Mouse (Mus musculus) liver, postnatal 0 days (tissue): ENCODE measurements around the gene Nectin3. TPM values are rescaled to one million over a fixed set of nuclear protein-coding genes. Genes with fewer than 3 reads are reported as not detected.

ENCODE experiments used
- ATAC-seq: fragments of 200-750 bp; cut with Nextera tagmentation; 2 replicates; pipeline ENCODE4 v1.8.0; 2017; ENCODE audit warnings: mild to moderate bottlenecking, moderate library complexity
- DNase-seq: peaks from one replicate; pipeline ENCODE4 v3.0.0-alpha.2; 2016
- H3K27ac ChIP-seq: fragments of 300-500 bp; sonication (generic); 2 replicates; pipeline ENCODE4 v1.5.1; 2014; ENCODE audit warnings: antibody characterized with exemption, moderate library complexity, mild to moderate bottlenecking, low read depth
- H3K27me3 ChIP-seq: fragments of 300-500 bp; sonication (generic); 2 replicates; pipeline ENCODE4 v1.6.1; 2014; ENCODE audit warnings: low read length, control low read depth, mixed read lengths; ENCODE audit not compliant: insufficient read depth
- H3K36me3 ChIP-seq: fragments of 300-500 bp; sonication (generic); replicated peaks from 2 replicates; pipeline ENCODE4 v1.6.1; 2014; ENCODE audit warnings: mild to moderate bottlenecking, control low read depth, low read length, moderate library complexity, mixed read lengths; ENCODE audit not compliant: insufficient read depth
- H3K4me1 ChIP-seq: fragments of 300-500 bp; sonication (generic); 2 replicates; pipeline ENCODE4 v1.6.1; 2014; ENCODE audit warnings: antibody characterized with exemption, mild to moderate bottlenecking, control low read depth; ENCODE audit not compliant: insufficient read depth
- H3K4me2 ChIP-seq: fragments of 300-500 bp; sonication (generic); 2 replicates; pipeline ENCODE4 v1.6.1; 2014; ENCODE audit warnings: low read depth, mild to moderate bottlenecking, low read length, moderate library complexity, mixed read lengths
- H3K4me3 ChIP-seq: fragments of 300-500 bp; sonication (generic); 2 replicates; pipeline ENCODE4 v1.5.1; 2014; ENCODE audit warnings: low read depth, low read length
- H3K9ac ChIP-seq: fragments of 300-500 bp; sonication (generic); replicated peaks from 2 replicates; pipeline ENCODE4 v1.6.1; 2014; ENCODE audit warnings: mild to moderate bottlenecking, moderate library complexity
- H3K9me3 ChIP-seq: fragments of 300-500 bp; sonication (generic); 2 replicates; pipeline ENCODE4 v1.6.1; 2016; ENCODE audit warnings: mild to moderate bottlenecking, control low read depth, low read length, mixed read lengths
- CTCF ChIP-seq: sonication (generic); IDR thresholded peaks from 2 replicates; pipeline ENCODE4 v1.5.1; 2016; ENCODE audit warnings: antibody characterized with exemption, low read depth
- EP300 ChIP-seq: IDR thresholded peaks from 2 replicates; pipeline ENCODE4 v1.6.1; 2016; ENCODE audit warnings: antibody characterized with exemption, low read depth, mild to moderate bottlenecking
- WGBS: fragments of 180-500 bp; shearing (Covaris S2); extraction: QIAGEN DNeasy Blood & Tissue Kit; methylation state at CpG from one replicate; pipeline ENCODE4 v1.1.7; 2014; ENCODE audit not compliant: insufficient replicate concordance; 5-methylcytosine and 5-hydroxymethylcytosine counted together
- polyA plus RNA-seq: library from polyadenylated mRNA; unstranded; fragments of >200 nt; fragmentation: Nextera tagmentation; extraction: Ambion mirVana; gene quantifications from 2 replicates; pipeline ENCODE4 v1.2.1, GENCODE M21; 2015

The Nectin3 gene
- polyA plus RNA-seq, 1 experiment from 2014 or later: 16.3 TPM

DNA sequence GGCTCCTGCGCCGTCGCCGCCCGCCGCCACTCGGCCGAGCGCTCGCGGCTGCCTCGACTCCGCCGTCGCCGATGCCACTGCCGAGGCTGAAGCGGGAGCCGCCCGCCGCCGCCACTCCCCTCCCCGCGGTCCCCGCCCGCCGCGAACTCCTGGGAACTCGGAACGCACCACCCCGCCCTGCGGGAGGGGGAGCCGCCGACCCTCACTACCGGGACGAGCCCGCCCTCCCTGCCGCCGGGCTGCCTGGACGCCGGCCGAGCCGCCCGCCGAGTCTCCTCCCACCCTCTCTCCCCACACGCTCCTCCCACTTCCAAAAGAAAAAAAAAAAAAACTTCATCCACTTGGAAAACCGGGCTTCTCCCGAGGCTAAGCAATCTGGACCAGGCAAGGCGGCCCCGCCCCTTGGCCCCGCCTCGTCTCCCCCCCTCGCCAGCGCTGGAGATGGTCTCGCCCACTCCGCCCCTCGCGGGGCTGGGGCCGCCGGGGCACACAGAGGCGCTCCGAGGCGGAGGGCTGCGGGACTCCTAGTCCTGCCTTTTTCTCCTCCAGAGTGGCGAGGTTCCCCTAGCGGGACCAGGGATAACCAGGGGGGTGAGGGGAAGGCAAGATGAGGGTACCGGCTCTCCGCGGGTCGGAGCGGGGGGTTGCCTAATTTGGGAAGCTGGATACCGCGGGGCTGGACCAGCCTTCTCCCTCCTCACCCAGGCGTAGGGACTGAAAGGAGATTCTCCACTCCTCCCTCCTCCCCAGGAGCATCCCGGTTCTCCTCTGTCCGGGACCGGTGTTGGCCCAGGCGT lies 1.2 kb downstream of the Nectin3 start:
- Histone ChIP-seq H3K36me3 (no peaks in the 10 kb centered on the region), H3K27ac (peak overlapping the region; percentile 92), H3K4me1 (no peaks in the 10 kb centered on the region), H3K9me3 (no peaks in the 10 kb centered on the region), H3K4me3 (peak overlapping the region; percentile 69), H3K4me2 (peak overlapping the region; percentile 76), H3K9ac (peak overlapping the region; percentile 69), H3K27me3 (peaks cover 27% of the 10 kb centered on the region)
- ATAC-seq (peak; percentile 87), DNase-seq (peak; percentile 89)
- TF ChIP-seq EP300 (no peak), CTCF (no peak)
- WGBS: under 1% methylated on average over 45 of the region's 78 CpGs

DNA sequence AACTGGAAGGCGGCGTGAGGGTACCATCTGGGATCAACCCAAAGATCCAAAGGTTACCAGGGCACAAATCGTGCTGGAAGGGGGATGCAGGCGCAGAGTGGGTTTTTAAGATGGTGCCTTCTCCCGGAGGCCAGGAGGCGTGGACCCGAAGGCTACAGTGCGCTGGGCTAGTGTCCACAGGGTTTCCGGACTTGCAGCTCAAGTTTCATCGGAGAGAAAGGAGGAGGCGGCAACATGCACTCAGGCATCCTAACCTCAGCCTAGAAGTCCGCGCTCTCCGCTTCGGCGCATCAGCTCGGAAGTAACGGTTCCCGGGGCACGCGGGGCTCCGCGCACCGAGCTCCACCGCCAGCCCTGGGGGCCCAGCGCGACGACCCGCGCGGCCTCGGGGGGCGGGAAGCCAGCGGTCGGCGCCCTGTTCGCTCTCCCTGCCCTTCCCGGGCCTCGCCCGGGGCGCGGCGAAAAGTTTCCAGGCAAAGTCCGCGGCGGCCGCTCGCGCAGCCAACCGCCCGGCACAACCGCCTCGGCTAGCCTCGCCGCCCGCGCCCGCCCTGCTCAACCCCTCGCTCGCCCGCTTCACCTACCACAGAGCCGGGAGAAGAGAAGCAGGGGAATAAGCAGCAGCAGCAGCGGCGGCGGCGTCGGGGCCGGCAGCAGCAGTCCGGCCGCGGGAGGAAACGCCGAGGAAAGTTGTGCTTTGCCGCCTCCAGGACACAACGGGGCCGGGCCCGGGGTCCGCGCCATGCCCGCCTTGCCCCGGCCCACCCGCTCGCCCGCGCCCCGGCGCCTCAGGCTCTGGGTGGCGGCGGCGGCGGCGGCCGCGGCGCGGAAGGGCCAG lies 2.1 kb downstream of the Nectin3 start:
- peak overlapping the region; percentile 76 for H3K4me2 ChIP-seq
- no peak for TF ChIP-seq EP300
- no peaks in the 10 kb centered on the region for H3K9me3 ChIP-seq
- H3K9ac ChIP-seq: peak overlapping the region; percentile 69
- ATAC-seq (peak; percentile 40), DNase-seq (peak; percentile 56)
- peaks cover 27% of the 10 kb centered on the region for H3K27me3 ChIP-seq
- peak overlapping the region; percentile 69 for H3K4me3 ChIP-seq
- H3K36me3 ChIP-seq: no peaks in the 10 kb centered on the region
- no peaks in the 10 kb centered on the region for H3K4me1 ChIP-seq
- WGBS: under 1% methylated on average over 77 of the region's 96 CpGs
- peak overlapping the region; percentile 92 for H3K27ac ChIP-seq

DNA sequence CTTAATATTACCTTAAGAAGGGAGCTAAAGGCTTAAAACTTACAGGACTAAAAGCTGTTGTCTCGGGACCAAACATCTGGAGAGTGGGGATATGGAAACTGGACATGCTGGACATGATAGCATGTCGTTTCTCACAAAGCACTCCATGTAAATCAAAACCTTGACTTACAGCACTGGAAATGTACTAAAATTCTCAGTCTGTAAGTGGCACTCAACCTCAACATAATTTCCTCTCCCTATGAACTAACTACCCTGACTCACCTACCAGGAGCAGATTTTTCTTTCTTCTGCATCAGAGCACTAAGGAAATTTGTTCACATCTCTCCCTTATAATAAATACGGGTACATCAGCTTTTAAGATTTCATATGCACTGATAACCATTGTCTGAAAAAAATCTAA lies 3.1 kb downstream of the Nectin3 start:
- ATAC-seq (no peak), DNase-seq (no peak)
- no peak overlapping the region for H3K9ac ChIP-seq
- peaks cover 27% of the 10 kb centered on the region for H3K27me3 ChIP-seq
- peak overlapping the region; percentile 69 for H3K4me3 ChIP-seq
- WGBS: 50% methylated on average over 3 of the region's 3 CpGs
- no peak for TF ChIP-seq CTCF
- no peak for TF ChIP-seq EP300
- peak overlapping the region; percentile 76 for H3K4me2 ChIP-seq
- no peaks in the 10 kb centered on the region for H3K36me3 ChIP-seq
- H3K9me3 ChIP-seq: no peaks in the 10 kb centered on the region
- H3K4me1 ChIP-seq: no peaks in the 10 kb centered on the region
- no peak overlapping the region for H3K27ac ChIP-seq

DNA sequence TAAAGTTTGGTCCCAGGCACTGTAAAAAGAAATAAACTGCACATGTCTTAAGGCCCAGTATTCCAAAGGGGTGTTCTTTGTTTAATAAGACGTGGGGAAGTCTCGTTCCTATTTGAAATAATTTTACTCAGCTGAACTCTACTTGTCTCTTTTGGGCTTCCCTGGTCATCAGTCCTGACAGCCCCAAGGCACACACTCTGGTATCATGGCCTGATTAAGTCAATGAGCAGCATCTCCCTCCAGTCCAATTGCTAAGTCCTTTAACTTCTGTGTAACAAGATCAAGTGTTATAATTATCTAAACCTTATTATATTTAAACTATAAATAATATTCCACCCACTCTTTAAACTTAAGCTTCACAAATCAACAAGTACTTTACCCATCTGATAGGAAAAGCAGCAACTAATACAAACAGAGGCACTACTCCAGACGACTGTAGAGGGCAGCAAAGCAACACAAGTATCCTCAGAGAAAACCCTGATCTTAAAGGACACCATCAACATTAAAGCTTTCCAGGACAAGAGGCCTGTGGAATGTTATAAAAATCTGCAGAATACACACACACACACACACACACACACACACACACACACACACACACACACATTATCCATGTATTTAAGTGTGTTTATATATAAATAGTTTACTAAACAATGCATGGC lies 10.8 kb downstream of the Nectin3 start:
- H3K4me3 ChIP-seq: no peak overlapping the region
- H3K9me3 ChIP-seq: no peaks in the 10 kb centered on the region
- no peaks in the 10 kb centered on the region for H3K4me1 ChIP-seq
- TF ChIP-seq EP300 (no peak), CTCF (peak; percentile 70)
- H3K36me3 ChIP-seq: no peaks in the 10 kb centered on the region
- no peaks in the 10 kb centered on the region for H3K27me3 ChIP-seq
- WGBS: 49% methylated on average over 3 of the region's 3 CpGs
- H3K9ac ChIP-seq: no peak overlapping the region
- no peak overlapping the region for H3K4me2 ChIP-seq
- no peak for ATAC-seq
- no peak overlapping the region for H3K27ac ChIP-seq
- peak; percentile 29 for DNase-seq

DNA sequence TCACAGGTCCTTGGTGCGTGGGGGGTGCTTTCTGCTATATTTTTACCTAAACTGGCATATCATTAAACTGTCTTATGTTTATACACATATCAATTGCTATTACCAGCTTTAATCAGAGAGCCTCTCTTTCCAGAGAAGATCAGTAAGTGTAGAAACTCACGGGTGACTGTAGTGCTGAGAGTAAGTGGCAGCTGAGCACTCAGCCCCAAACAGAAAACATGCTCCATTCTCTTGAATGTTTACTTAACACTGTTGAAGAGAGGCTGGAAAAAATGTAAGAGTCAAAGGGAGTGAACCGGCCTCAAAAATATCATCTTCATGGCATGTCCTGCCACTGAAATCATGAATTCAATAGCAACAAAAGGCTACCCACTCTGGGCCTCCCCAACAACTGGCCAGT lies 21.0 kb downstream of the Nectin3 start:
- Histone ChIP-seq H3K27ac (no peak overlapping the region), H3K9me3 (no peaks in the 10 kb centered on the region), H3K36me3 (no peaks in the 10 kb centered on the region), H3K4me3 (no peak overlapping the region), H3K9ac (no peak overlapping the region), H3K4me1 (peaks cover 5% of the 10 kb centered on the region; the same call in 1 of the 2 replicates), H3K27me3 (no peaks in the 10 kb centered on the region), H3K4me2 (no peak overlapping the region)
- ATAC-seq (no peak), DNase-seq (no peak)
- TF ChIP-seq EP300: no peak
- TF ChIP-seq CTCF: no peak
- WGBS: 62% methylated on average over 3 of the region's 3 CpGs

DNA sequence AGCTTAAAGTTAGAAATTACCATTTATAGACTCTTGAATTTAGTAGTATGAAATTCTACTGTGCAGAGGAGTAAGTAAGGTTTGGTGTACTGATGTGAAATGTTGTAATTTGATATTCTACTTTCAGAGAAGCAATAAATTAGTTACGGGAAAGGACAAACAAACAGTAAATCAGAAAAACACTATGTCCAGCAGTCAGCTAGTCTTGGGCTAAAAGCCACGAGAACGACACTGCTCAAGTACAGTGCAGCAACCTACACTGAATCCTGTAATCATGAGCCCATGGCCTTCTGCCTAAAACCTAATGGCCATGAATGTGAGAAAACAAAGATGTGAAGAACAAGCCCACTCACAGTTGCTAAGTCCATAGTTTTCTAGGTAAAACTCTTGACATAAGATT lies 46.9 kb downstream of the Nectin3 start:
- WGBS: 82% methylated on average over 3 of the region's 3 CpGs

More for the DNA sequence above, 46.9 kb downstream of the Nectin3 start:
- H3K27ac ChIP-seq: no peak overlapping the region
- H3K36me3 ChIP-seq: peaks cover 5% of the 10 kb centered on the region
- TF ChIP-seq EP300: no peak
- TF ChIP-seq CTCF: no peak
- DNase-seq (no peak), ATAC-seq (no peak)
- no peak overlapping the region for H3K4me2 ChIP-seq
- no peak overlapping the region for H3K9ac ChIP-seq
- H3K4me1 ChIP-seq: no peaks in the 10 kb centered on the region
- no peaks in the 10 kb centered on the region for H3K27me3 ChIP-seq
- no peak overlapping the region for H3K4me3 ChIP-seq
- no peaks in the 10 kb centered on the region for H3K9me3 ChIP-seq
